Mouse (Mus musculus) adrenal gland, postnatal 25 days (tissue): ENCODE measurements around the gene Moap1. TPM values are rescaled to one million over a fixed set of nuclear protein-coding genes. Genes with fewer than 3 reads are reported as not detected.
A peak's percentile ranks its signal among the peaks of the same experiment; 100 is the strongest.

Experiments used
- DNase-seq: peaks from one replicate; pipeline ENCODE4 v3.0.0; 2021; ENCODE audit warnings: mixed read lengths
- total RNA-seq: library from RNA; stranded (reverse); gene quantifications from 2 replicates; pipeline ENCODE4 v1.2.3, GENCODE M21; 2021

The Moap1 gene
- total RNA-seq, 1 experiment from 2014 or later: 10.2 TPM

GRCm38 (mm10) chr12:102742056-102742455 lies 1.4 kb downstream of the Moap1 start:
- DNase-seq: no peak

- DNase-seq: no peak
Measured at GRCm38 (mm10) chr12:102740285-102740684, 3.2 kb downstream of the Moap1 start.

GRCm38 (mm10) chr12:102739096-102739495 lies 4.4 kb downstream of the Moap1 start:
- no peak for DNase-seq

- peak; percentile 70 for DNase-seq
Measured at GRCm38 (mm10) chr12:102733381-102733780, 10.1 kb downstream of the Moap1 start.

- DNase-seq: peak; percentile 28
Measured at GRCm38 (mm10) chr12:102730798-102731619, 12.5 kb downstream of the Moap1 start.

- DNase-seq: peak; percentile 62
Measured at GRCm38 (mm10) chr12:102729855-102730797, 13.3 kb downstream of the Moap1 start.

GRCm38 (mm10) chr12:102725761-102726175 lies 17.7 kb downstream of the Moap1 start:
- DNase-seq: peak; percentile 49

- no peak for DNase-seq
Measured at GRCm38 (mm10) chr12:102725146-102725545, 18.3 kb downstream of the Moap1 start.

- DNase-seq: no peak
Measured at GRCm38 (mm10) chr12:102723861-102724260, 19.6 kb downstream of the Moap1 start.

- DNase-seq: no peak
Measured at GRCm38 (mm10) chr12:102722966-102723365, 20.5 kb downstream of the Moap1 start.

GRCm38 (mm10) chr12:102722451-102722850 lies 21.0 kb downstream of the Moap1 start:
- DNase-seq: no peak

- no peak for DNase-seq
Measured at GRCm38 (mm10) chr12:102719552-102720315, 23.7 kb downstream of the Moap1 start.

- DNase-seq: no peak
Measured at GRCm38 (mm10) chr12:102714654-102715395, 28.6 kb downstream of the Moap1 start.

- no peak for DNase-seq
Measured at GRCm38 (mm10) chr12:102714116-102714515, 29.3 kb downstream of the Moap1 start.

- no peak for DNase-seq
Measured at GRCm38 (mm10) chr12:102713153-102713865, 30.2 kb downstream of the Moap1 start.

- DNase-seq: no peak
Measured at GRCm38 (mm10) chr12:102710851-102711375, 32.5 kb downstream of the Moap1 start.

GRCm38 (mm10) chr12:102709896-102710295 lies 33.6 kb downstream of the Moap1 start:
- DNase-seq: no peak

- DNase-seq: peak; percentile 39
Measured at GRCm38 (mm10) chr12:102708220-102708619, 35.2 kb downstream of the Moap1 start.

GRCm38 (mm10) chr12:102706833-102707463 lies 36.5 kb downstream of the Moap1 start:
- DNase-seq: no peak
